Mouse (Mus musculus): ENCODE measurements at regions not wholly inside any gene's neighbourhood (a gene's known extent, or its start where the extent isn't known, plus 50 kb on each side); places are given as distances from the start of the nearest gene placed in this dataset.
A peak's percentile ranks its signal among the peaks of the same experiment; 100 is the strongest.
"Not testable (repeated sequence)": the region's sequence is repeated elsewhere in the genome, so short reads cannot be mapped to it uniquely, and the experiment has no call there.

DNA sequence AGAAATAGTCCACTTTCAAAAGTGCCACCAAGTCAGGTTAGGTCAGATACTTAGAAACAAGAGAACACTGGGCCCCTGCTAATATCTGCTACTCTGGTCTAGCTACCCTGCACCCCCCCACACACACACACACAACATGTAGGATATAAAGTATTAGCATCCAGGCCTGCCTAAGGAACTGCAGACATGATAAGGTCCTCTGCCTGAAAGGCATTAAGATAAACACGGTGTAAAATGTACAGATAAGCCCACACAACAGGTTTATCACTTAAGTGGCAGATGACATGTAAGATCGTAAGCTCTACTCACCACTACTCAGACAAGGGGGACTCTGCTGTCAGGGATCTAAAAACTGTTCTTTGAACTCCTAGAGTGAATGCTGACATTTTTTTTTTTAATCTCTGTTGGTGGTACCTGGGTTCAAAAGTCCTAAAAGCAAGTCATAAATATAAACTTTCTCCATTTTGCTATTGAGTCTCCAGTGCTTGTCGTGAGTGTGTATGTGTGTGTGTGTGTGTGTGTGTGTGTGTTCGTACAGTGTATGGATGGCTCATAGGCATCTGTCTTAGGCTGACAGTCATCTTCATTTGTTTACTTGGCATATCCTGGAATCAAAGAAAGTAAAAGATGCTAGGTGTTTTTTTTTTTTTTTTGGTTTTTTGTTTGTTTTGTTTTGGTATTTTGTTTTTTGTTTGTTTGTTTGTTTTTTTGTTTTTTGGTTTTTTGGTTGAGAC, 52.2 kb downstream of the Gm9817 start:
- DNase-seq (ENCODE audit: low read depth) = no peak

GRCm38 (mm10) chr13:45140616-45141015, 62.1 kb downstream of the Gm9817 start:
- DNase-seq (ENCODE audit: low read depth) = no peak

GRCm38 (mm10) chr13:45145129-45145528, 66.6 kb downstream of the Gm9817 start:
- DNase-seq (ENCODE audit: low read depth) = no peak

GRCm38 (mm10) chr13:45156223-45156622, 77.7 kb downstream of the Gm9817 start:
- no peak for DNase-seq (ENCODE audit: low read depth)

GRCm38 (mm10) chr13:45156982-45157381, 78.5 kb downstream of the Gm9817 start:
- no peak for DNase-seq (ENCODE audit: low read depth)

GRCm38 (mm10) chr13:45160281-45160680, 81.8 kb downstream of the Gm9817 start:
- no peak for DNase-seq (ENCODE audit: low read depth)

DNA sequence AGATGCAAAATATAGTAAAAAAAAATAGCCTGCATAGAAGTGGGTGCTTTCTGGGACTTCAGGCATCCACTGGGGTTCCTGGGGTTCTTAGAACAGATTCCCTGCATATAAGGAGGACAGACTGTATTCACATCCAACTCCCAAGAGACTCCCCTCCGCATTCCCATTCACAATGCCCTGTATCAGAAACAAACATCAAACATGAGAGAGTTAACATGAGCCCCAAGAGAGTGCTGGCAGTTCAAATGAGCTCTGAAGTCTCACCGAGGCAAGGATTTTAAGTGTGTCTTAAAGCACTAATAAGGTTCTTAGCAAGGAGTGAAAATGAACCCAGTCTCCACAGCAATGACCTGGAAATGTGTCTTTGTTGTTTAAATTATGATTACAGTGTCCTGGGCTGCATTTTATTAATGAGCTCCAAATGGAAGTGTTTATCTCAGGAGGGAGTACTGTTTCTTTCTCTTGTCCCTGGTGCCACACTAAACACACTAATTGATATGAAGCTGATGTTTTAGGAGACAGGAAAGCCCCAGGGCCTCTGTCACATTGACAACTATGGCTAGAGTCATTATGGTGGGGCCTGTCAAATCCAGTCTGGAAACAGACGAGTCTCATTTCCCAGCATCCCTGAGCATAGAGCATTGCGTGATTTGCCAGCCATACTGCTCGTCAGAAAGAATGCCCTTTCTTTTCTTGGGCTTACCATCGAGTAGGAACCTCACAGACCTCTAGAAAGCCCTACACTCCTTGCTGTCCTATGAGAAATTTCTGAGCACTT, 85.7 kb downstream of the Gm9817 start:
- DNase-seq (ENCODE audit: low read depth) = no peak

GRCm38 (mm10) chr13:45165159-45165558, 86.7 kb downstream of the Gm9817 start:
- no peak for DNase-seq (ENCODE audit: low read depth)

DNA sequence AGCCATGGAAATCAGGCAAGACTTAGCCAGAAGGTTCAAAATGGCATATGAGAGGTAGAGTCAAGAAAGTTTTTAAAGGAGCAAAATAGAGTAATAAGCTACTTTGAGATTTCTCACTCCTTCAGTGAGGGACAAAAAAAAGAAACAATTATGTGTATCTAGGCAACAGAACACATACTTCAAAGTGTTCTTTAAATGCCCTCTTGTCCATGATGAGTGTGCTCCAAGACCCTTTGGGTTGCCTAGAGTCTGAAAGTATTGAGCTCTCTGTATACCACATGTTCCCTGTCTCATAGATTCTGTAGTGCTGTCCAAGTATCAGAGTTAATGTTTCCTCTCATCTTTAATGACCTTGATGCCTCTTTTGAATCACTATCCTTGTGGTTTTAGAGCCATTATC, 91.2 kb downstream of the Gm9817 start:
- DNase-seq (ENCODE audit: low read depth) = no peak

GRCm38 (mm10) chr13:45173139-45173538, 94.6 kb downstream of the Gm9817 start:
- DNase-seq (ENCODE audit: low read depth) = no peak

DNA sequence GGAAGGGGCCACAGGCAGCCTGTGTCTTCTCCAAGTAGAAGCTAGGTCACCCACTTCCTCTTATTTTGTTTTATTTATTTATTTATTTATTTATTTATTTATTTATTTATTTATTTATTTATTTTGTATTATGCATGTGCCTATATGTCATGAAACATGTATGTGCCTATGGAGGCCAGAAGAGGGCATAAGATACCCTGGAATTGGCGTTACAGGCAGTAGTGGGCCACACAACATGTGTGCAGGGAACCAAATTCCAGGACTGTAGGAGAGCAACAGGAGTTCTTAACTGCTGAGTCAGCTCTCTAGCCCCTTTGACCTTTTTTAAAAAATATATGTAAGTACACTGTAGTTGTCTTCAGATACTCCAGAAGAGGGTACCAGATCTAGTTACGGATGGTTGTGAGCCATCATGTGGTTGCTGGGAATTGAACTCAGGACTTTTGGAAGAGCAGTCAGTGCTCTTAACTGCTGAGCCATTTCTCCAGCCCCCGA, 97.3 kb downstream of the Gm9817 start:
- DNase-seq (ENCODE audit: low read depth) = not testable (repeated sequence)

- peak; percentile 9 for DNase-seq (ENCODE audit: low read depth)
These were observed 103.2 kb downstream of the Gm9817 start for GRCm38 (mm10) chr13:45181529-45182230.

DNA sequence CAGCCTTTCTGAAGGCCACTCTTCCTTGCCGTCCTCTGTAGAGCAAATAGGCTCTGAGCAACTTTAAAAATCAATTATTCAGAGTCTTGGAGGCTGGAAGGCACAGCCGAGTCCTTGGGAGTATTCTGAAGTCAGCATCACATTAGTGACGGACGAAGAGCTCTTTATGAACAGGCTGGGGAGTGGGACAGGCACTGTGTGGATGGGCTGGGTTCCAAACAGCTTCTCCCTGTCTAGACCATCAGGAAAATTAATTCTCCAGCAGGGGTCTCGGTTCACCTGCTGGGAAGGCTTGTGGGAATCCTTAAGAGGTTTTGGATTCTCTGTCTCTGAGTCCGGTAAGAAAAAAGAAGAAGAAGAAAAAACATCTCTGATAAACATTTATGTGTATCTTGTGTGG, 110.9 kb downstream of the Gm9817 start:
- DNase-seq (ENCODE audit: low read depth) = no peak

- DNase-seq (ENCODE audit: low read depth) = no peak
These were observed 111.7 kb downstream of the Gm9817 start for GRCm38 (mm10) chr13:45190151-45190550.

GRCm38 (mm10) chr13:45192079-45192478, 113.6 kb downstream of the Gm9817 start:
- no peak for DNase-seq (ENCODE audit: low read depth)

DNA sequence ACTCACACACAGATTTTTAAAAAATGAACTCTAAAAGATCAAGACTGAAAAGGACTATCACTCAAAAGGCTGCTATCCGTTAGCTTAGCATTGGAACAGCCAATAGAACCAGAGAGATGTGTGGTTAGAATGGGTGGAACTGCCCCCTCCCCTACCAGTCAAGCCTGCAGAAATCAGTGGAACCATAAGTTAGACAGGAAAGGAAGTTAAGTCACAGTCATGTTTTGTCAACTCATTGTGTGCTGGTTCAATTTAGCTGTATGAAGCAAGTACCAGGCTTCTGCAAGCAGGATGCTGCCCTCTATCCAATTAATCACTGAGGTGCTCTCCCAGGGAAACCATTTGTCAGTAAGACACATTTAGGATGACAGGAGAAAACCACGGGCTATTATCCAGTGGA, 117.1 kb downstream of the Gm9817 start:
- no peak for DNase-seq (ENCODE audit: low read depth)

- no peak for DNase-seq (ENCODE audit: low read depth)
These were observed 117.9 kb downstream of the Gm9817 start for GRCm38 (mm10) chr13:45196363-45196762.

- no peak for DNase-seq (ENCODE audit: low read depth)
These were observed 122.1 kb downstream of the Gm9817 start for GRCm38 (mm10) chr13:45200511-45201120.

DNA sequence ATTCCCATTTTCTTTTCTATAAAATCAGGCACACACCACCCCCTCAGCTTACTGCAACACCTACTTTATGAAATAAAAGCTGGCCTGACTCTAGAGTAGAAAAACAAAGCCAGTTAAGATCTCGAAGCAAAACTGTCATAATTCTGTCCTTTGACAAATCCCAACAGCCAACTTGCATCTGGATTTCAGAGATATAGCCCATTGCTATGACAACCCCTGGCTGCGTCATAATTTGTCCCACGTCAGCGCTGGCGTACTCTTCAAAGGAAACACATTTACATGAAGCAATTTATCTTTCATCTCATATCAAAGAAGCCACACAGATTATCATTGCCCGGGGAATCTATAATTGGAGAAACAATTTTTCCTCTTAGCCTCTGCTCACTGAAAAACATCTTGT, 126.4 kb downstream of the Gm9817 start:
- no peak for DNase-seq (ENCODE audit: low read depth)

DNA sequence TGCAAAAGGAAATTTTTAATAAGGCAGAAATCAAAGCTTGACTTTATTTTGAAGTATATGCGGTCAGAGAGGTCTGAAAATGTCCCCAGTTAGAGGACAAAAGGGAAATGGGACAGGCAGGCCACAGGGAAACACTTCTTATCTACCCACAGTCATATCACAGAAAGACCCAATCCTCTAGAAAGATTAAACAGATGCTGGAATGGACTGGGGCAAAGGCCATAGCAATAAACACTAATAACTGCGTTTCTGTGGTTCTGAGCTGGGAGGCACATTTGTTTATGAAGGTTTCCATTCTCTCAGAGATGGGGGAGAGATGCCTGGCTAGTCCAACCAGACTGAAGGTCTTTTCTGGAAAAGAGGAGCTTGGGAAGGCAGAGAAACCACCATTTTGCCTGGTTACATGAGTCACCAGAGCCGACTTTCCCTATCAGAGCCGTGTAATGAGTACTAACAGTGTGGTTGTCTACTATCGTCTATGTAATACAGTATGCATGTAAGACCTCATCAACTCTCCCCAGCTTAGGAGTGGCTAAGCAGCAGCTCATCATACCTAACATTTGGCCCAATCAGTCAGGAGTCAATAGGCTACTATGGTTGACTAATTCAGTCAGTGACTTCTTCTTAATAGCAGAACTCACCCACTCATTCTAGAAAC, 130.2 kb downstream of the Gm9817 start:
- no peak for DNase-seq (ENCODE audit: low read depth)

DNA sequence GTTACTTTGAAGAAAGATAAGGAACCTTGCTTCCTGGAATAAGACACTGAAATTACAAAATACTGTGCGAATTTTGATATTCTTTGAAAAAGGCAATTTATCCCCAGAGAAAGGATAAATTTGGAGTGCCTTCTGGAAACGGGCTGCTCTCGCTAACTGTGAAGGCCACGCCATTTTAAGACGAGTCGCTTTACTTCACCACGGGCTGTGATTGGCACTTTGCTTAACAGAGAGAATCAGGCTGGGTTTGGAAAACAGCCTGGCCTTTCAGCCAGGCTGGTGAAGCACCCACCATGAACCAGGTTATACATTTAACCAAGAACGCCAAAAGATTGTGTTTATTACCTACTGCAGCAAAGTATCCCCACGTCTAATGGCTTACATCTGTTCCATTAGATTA, 132.7 kb downstream of the Gm9817 start:
- no peak for DNase-seq (ENCODE audit: low read depth)
